Mouse (Mus musculus): ENCODE measurements around the gene Acsl5. TPM values are rescaled to one million over a fixed set of nuclear protein-coding genes. Genes with fewer than 3 reads are reported as not detected.

Acsl5 gene
- total and polyA plus RNA-seq, 3 experiments: 8.0 to 14.7 (median 12.5) TPM

GRCm38 (mm10) chr19:55231081-55231480, 20.7 kb upstream of the Acsl5 start:
- intact Hi-C loops (cut with DNase I): no loop called here
- Histone ChIP-seq H3K9ac (ENCODE audit: low read depth, low read length) (no peak overlapping the region), H3K27ac (no peak overlapping the region), H3K36me3 (ENCODE audit: control insufficient read depth, insufficient read depth, low read length) (no peaks in the 10 kb centered on the region), H3K4me1 (ENCODE audit: control insufficient read depth, insufficient read depth, low read length) (peaks cover 3% of the 10 kb centered on the region), H3K79me2 (replicated peaks; ENCODE audit: control insufficient read depth, insufficient read depth, low read length) (no peaks in the 10 kb centered on the region), H3K27me3 (ENCODE audit: control insufficient read depth, insufficient read depth, low read length) (no peaks in the 10 kb centered on the region), H3K4me3 (no peak overlapping the region)
- no peak for DNase-seq
- 61% methylated on average over 10 of the region's 10 CpGs for WGBS
- TF ChIP-seq CTCF (IDR thresholded peaks at IDR 0.05) (no peak), POLR2A (IDR thresholded peaks at IDR 0.05; ENCODE audit: insufficient read depth, low read depth, low read length) (no peak), EP300 (IDR thresholded peaks at IDR 0.05; ENCODE audit: insufficient read depth, low read depth, low read length) (no peak)

- Histone ChIP-seq H3K4me1 (ENCODE audit: control insufficient read depth, insufficient read depth, low read length) (peaks cover 3% of the 10 kb centered on the region), H3K79me2 (replicated peaks; ENCODE audit: control insufficient read depth, insufficient read depth, low read length) (no peaks in the 10 kb centered on the region), H3K27ac (no peak overlapping the region), H3K9ac (ENCODE audit: low read depth, low read length) (no peak overlapping the region), H3K4me3 (no peak overlapping the region), H3K27me3 (ENCODE audit: control insufficient read depth, insufficient read depth, low read length) (no peaks in the 10 kb centered on the region), H3K36me3 (ENCODE audit: control insufficient read depth, insufficient read depth, low read length) (no peaks in the 10 kb centered on the region)
- DNase-seq: peak; percentile 24 to 45
- intact Hi-C loops (cut with DNase I): no loop called here
- WGBS: 16% methylated on average over 8 of the region's 8 CpGs
- TF ChIP-seq POLR2A (IDR thresholded peaks at IDR 0.05; ENCODE audit: insufficient read depth, low read depth, low read length): no peak
- TF ChIP-seq EP300 (IDR thresholded peaks at IDR 0.05; ENCODE audit: insufficient read depth, low read depth, low read length): 0 out of 2 replicates have a peak, but pooled peaks have one; percentile 36
Observed at GRCm38 (mm10) chr19:55232136-55232535, 19.6 kb upstream of the Acsl5 start.

DNA sequence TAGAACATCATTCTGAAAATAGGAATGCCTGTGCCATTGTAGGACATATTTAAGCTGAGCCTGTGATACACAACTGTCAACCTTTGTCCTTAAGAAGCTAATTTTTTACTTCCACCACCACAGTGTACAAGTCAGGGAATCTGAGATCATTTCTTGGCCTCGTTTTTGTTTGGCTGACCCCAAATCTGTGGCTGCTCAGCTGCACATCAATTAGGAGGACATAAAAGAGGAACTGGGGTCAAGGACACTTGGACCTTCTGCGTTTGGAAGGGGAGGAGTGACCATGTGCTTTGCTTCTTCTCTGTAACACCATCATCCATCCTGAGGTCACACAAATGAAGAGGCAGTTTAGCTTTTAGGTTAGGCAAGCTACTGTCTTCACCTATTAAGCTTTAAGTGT, 15.7 kb upstream of the Acsl5 start:
- H3K4me3 ChIP-seq: no peak overlapping the region
- no peak overlapping the region for H3K27ac ChIP-seq
- intact Hi-C loops (cut with DNase I): no loop called here
- WGBS: 35% methylated on average over 2 of the region's 2 CpGs
- no peak overlapping the region for H3K9ac ChIP-seq (ENCODE audit: low read depth, low read length)
- no peaks in the 10 kb centered on the region; the same call in 1 of the 2 replicates for H3K27me3 ChIP-seq (ENCODE audit: control insufficient read depth, insufficient read depth, low read length)
- H3K79me2 ChIP-seq (replicated peaks; ENCODE audit: control insufficient read depth, insufficient read depth, low read length): no peaks in the 10 kb centered on the region
- H3K36me3 ChIP-seq (ENCODE audit: control insufficient read depth, insufficient read depth, low read length): no peaks in the 10 kb centered on the region
- no peak for DNase-seq
- TF ChIP-seq CTCF (IDR thresholded peaks at IDR 0.05) (no peak), POLR2A (IDR thresholded peaks at IDR 0.05; ENCODE audit: insufficient read depth, low read depth, low read length) (no peak), EP300 (IDR thresholded peaks at IDR 0.05; ENCODE audit: insufficient read depth, low read depth, low read length) (no peak)
- peaks cover 3% of the 10 kb centered on the region for H3K4me1 ChIP-seq (ENCODE audit: control insufficient read depth, insufficient read depth, low read length)

DNA sequence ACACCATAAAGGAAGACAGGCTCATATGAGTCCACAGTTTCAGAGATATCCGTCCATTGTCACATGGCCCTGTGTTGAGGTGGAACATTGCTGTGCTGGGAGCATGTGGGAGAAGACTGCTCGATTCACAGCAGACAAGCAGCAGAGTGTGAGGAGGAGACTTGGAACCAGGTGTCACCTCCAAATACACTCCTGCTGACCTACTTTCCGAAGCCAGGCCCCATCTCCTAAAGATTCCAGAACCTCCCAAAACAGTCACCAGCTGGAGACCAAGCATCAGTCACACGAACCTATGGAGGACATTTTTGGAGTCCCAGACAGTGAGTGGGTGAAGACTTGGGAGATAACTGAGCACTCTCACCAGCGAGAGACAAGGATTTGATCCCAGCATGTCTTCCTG, 15.2 kb upstream of the Acsl5 start:
- Histone ChIP-seq H3K36me3 (ENCODE audit: control insufficient read depth, insufficient read depth, low read length) (no peaks in the 10 kb centered on the region), H3K9ac (ENCODE audit: low read depth, low read length) (no peak overlapping the region), H3K4me3 (no peak overlapping the region), H3K27ac (no peak overlapping the region), H3K4me1 (ENCODE audit: control insufficient read depth, insufficient read depth, low read length) (peaks cover 3% of the 10 kb centered on the region), H3K79me2 (replicated peaks; ENCODE audit: control insufficient read depth, insufficient read depth, low read length) (no peaks in the 10 kb centered on the region), H3K27me3 (ENCODE audit: control insufficient read depth, insufficient read depth, low read length) (no peaks in the 10 kb centered on the region; the same call in 1 of the 2 replicates)
- TF ChIP-seq CTCF (IDR thresholded peaks at IDR 0.05) (no peak), EP300 (IDR thresholded peaks at IDR 0.05; ENCODE audit: insufficient read depth, low read depth, low read length) (no peak), POLR2A (IDR thresholded peaks at IDR 0.05; ENCODE audit: insufficient read depth, low read depth, low read length) (no peak)
- 74% methylated on average over 5 of the region's 5 CpGs for WGBS
- DNase-seq: no peak
- intact Hi-C loops (cut with DNase I): no loop called here

GRCm38 (mm10) chr19:55239766-55240426, 11.8 kb upstream of the Acsl5 start:
- no peak for TF ChIP-seq EP300 (IDR thresholded peaks at IDR 0.05; ENCODE audit: insufficient read depth, low read depth, low read length)
- no peak for TF ChIP-seq POLR2A (IDR thresholded peaks at IDR 0.05; ENCODE audit: insufficient read depth, low read depth, low read length)
- no peak for TF ChIP-seq CTCF (IDR thresholded peaks at IDR 0.05)
- H3K4me3 ChIP-seq: no peak overlapping the region
- 74% methylated on average over 6 of the region's 6 CpGs for WGBS
- H3K27me3 ChIP-seq (ENCODE audit: control insufficient read depth, insufficient read depth, low read length): no peaks in the 10 kb centered on the region; the same call in 1 of the 2 replicates
- H3K36me3 ChIP-seq (ENCODE audit: control insufficient read depth, insufficient read depth, low read length): no peaks in the 10 kb centered on the region
- H3K79me2 ChIP-seq (replicated peaks; ENCODE audit: control insufficient read depth, insufficient read depth, low read length): no peaks in the 10 kb centered on the region
- H3K4me1 ChIP-seq (ENCODE audit: control insufficient read depth, insufficient read depth, low read length): no peaks in the 10 kb centered on the region
- no peak overlapping the region for H3K27ac ChIP-seq
- H3K9ac ChIP-seq (ENCODE audit: low read depth, low read length): no peak overlapping the region
- no peak for DNase-seq
- intact Hi-C loops (cut with DNase I): no loop called here

GRCm38 (mm10) chr19:55241186-55241645, 10.5 kb upstream of the Acsl5 start, which contains the start of gene Gucy2g:
Gene Gucy2g, minus strand, starts transcription at chr19:55241236.
- TF ChIP-seq EP300 (IDR thresholded peaks at IDR 0.05; ENCODE audit: insufficient read depth, low read depth, low read length) (no peak), POLR2A (IDR thresholded peaks at IDR 0.05; ENCODE audit: insufficient read depth, low read depth, low read length) (no peak), CTCF (IDR thresholded peaks at IDR 0.05) (no peak)
- 72% methylated on average over 6 of the region's 6 CpGs for WGBS
- no peaks in the 10 kb centered on the region; the same call in 1 of the 2 replicates for H3K27me3 ChIP-seq (ENCODE audit: control insufficient read depth, insufficient read depth, low read length)
- no peak within 1 kb of the TSS for H3K27ac ChIP-seq
- H3K4me1 ChIP-seq (ENCODE audit: control insufficient read depth, insufficient read depth, low read length): 0 out of 2 replicates have a peak, but pooled peaks cover 1% of the 10 kb centered on the region
- intact Hi-C loops (cut with DNase I): no loop called here
- DNase-seq: no peak
- no peak within 1 kb of the TSS for H3K4me3 ChIP-seq
- no peaks in the 10 kb centered on the region for H3K79me2 ChIP-seq (replicated peaks; ENCODE audit: control insufficient read depth, insufficient read depth, low read length)
- no peaks in the 10 kb centered on the region for H3K36me3 ChIP-seq (ENCODE audit: control insufficient read depth, insufficient read depth, low read length)
- H3K9ac ChIP-seq (ENCODE audit: low read depth, low read length): no peak within 1 kb of the TSS

All from heart, adult 2 months (tissue).